Mouse (Mus musculus) thymus, postnatal 25 days (tissue): ENCODE measurements around the gene Nab2.
A peak's percentile ranks its signal among the peaks of the same experiment; 100 is the strongest.

Experiments used
- DNase-seq: peaks from one replicate; pipeline ENCODE4 v3.0.0; 2022

Nab2 gene

GRCm38 (mm10) chr10:127668093-127669050 lies at the start of gene Nab2:
Gene Nab2, minus strand, starts transcription at chr10:127668568.
- DNase-seq: peak; percentile 86

DNA sequence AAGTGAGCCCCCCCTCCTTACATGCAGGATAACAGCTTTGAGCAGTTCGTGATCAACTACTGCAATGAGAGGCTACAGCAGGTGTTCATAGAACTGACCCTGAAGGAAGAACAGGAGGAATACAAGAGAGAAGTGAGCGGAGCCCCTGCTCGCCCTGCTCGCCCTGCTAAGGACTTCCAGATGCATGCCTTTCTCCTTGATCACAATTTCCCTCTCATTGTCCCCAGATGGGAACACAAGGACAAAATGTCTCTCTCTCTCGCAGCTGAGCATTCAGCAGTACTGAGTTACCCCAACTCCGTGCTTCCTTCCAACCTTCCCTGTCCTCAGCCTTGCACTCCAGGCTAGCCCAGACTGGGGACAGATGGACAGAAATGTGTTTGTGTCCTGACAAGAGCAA lies 44.4 kb upstream of the Nab2 start:
- no peak for DNase-seq

DNA sequence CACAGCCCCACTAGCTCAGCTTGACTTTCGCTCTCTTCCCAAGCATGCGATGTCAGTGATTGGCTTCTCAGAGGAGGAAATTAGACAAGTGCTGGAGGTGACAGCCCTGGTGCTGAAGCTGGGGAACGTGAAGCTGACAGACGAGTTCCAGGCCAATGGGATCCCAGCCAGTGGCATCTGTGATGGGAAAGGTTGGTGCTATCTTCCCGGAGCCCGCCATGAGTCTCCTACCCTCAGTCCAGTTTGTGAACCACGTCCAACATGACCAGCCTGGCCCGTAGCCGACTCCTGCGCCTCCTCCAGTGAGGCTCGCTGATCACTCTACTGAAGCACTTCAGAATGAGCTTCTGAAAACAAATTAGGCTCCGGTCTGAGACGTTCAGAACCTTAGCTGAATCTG lies 42.0 kb upstream of the Nab2 start:
- no peak for DNase-seq

DNA sequence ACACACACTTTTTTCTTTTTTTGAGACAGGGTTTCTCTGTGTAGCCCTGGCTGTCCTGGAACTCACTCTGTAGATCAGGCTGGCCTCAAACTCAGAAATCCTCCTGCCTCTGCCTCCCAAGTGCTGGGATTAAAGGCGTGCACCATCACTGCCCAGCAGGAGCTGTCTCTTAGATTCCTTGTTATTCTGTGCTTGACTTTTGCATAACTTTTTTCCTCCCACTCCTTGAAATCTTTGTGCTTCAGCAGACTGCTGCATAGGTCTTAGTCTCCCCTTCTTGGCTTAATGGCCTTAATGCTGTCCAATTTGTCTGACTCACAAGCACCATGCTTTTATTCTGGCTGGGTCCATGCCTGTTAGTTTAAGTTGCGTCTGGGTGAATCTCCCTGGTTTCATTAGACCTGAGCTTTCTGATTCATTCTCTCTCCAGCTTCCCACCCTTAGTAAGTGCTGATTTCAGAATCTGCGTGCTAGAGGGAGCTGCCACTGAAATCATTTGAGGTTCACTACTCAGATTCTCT lies 40.5 kb upstream of the Nab2 start:
- DNase-seq: no peak

DNA sequence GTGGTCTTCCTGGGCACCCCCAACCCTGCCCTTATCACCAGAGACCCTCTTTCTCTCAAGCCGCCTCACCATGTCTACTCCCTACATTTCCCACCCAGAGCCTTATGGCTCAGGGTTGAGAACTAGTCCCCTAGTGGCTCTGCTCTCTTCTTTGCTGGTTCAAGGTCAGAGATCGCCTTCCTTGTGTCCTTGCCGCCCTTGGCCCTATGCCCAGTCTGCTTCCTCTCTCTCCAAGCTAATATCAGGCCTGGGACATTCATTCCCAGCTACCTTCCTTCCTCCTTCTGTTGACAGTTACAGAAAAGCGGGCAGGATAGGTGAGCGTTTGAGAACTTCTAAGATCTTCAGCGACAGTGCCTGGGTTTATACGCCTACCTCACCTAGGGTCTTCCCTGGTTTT lies 39.4 kb upstream of the Nab2 start:
- no peak for DNase-seq

- no peak for DNase-seq
Measured at GRCm38 (mm10) chr10:127705783-127706182, 37.4 kb upstream of the Nab2 start.

GRCm38 (mm10) chr10:127704766-127705220 lies 36.4 kb upstream of the Nab2 start, which contains the start of gene Myo1a:
Gene Myo1a, plus strand, starts transcription at chr10:127705170.
- DNase-seq: no peak

DNA sequence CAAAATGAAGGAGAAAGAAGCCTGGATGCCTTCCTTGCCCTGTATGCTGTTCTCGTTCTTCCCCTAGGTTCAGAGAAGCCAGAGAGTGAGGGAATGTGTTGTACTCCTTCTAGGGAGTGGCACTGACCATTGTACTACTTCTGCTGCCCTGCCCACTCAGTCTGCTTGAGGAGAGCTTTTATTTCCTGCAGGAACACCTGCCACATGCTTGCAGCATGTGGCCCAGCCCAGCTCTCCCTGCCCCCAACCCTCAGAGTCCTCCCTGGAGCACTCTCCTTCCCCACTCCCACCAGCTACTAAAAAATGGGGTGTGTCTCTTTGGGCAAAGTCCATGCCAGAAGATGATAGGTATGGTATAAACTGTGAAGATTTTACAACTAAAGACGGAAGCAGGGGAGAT lies 35.9 kb upstream of the Nab2 start:
- no peak for DNase-seq

DNA sequence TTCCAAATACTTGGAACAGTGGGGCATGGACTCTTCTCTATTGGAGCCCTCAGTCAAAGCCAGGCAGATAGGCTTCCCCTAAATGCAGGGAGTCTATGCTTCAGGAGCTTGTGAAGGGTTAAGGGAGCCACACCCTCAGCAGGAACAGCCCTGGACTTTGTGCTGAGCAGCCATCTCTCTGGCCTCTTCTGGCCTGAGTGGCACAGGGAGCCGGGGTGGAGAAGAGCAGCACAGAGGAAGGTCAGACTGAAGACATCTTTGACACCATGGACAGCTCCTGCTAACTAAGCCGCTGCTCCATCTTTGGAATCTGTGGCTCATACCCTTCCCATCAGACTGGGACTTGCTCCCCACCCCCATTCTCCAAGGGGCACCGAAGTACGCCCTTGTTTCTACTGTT lies 34.9 kb upstream of the Nab2 start:
- DNase-seq: no peak

- DNase-seq: no peak
Measured at GRCm38 (mm10) chr10:127698966-127699365, 30.6 kb upstream of the Nab2 start.

- DNase-seq: no peak
Measured at GRCm38 (mm10) chr10:127695775-127696174, 27.4 kb upstream of the Nab2 start.

DNA sequence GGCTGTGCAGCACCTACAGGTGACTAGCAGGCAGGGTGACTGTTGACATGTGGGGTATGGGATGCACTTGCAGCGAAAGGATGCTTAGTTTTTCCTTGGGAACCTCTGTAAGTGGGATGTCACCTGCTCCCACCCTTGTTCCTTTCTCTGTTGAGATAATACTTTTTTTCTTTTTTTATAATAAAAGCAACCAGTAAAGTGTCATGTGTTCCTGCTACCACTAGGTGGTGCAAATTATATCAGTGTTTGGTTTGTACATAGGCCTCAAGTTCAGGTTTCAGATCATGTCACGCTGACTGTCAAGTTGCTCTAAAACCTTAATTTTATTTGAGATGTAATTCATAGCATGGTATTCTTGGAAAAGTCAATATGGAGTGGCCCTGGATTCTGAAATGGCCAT lies 26.3 kb upstream of the Nab2 start:
- DNase-seq: no peak

DNA sequence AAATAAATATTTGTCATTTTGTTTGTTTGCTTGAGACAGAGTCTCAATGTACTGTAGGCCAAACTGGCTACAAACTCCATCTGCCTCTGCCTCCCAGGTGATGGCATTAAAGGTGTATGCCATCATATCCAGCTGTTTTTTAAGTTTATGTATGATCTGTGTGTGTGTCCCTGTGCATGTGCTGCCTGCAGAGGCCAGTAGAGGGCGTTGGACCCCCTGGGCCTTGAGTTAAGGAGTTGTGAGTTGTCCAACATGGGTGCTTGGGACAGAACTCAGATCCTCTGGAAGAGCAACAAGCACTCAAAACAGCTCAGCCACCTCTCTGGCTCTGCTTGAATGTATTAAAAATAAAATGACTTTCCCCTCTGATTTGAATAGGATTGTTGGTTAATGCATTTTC lies 22.7 kb upstream of the Nab2 start:
- no peak for DNase-seq

DNA sequence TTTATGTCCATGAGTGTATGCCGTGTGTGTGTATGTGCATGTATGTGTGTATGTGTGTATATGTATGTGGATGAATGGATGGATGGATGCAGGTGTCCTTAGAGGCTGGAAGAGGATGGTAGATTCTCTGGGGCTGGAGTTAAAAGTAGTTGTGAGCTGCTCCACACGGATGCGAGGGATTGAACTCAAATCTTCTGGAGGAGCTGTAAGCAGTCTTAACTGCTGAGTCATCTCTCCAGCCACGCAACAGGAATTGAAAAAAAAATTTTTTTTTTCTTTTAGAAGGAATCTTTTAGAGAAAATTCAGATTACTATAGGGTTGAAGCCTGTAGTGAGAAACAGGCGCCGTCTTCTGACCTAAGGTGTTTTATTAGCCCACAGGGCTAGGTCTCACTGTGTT lies 14.5 kb upstream of the Nab2 start:
- DNase-seq: no peak

DNA sequence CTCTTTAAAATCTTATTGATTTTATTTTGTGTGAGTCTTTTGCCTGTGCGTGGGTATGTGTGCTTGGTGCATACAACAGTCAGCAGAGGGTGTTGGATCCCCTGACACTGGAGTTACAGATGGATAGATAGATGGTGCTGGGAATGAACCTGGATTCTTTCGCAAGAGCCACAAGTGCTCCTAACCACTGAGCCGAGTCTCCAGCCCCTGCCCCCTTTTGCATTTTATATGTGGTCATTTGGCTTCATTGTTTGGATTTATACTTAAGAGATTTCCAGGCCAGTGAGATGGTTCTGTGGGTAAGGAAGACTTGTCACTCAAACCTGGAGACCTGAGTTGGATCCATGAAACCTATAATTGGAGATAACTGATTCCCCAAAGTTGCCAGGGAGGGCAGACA lies 11.5 kb upstream of the Nab2 start:
- no peak for DNase-seq

- DNase-seq: no peak
Measured at GRCm38 (mm10) chr10:127679208-127679607, 10.8 kb upstream of the Nab2 start.

- peak; percentile 81 for DNase-seq
Measured at GRCm38 (mm10) chr10:127677591-127678336, 9.4 kb upstream of the Nab2 start.

- peak; percentile 92 for DNase-seq
Measured at GRCm38 (mm10) chr10:127676691-127677548, 8.6 kb upstream of the Nab2 start.

DNA sequence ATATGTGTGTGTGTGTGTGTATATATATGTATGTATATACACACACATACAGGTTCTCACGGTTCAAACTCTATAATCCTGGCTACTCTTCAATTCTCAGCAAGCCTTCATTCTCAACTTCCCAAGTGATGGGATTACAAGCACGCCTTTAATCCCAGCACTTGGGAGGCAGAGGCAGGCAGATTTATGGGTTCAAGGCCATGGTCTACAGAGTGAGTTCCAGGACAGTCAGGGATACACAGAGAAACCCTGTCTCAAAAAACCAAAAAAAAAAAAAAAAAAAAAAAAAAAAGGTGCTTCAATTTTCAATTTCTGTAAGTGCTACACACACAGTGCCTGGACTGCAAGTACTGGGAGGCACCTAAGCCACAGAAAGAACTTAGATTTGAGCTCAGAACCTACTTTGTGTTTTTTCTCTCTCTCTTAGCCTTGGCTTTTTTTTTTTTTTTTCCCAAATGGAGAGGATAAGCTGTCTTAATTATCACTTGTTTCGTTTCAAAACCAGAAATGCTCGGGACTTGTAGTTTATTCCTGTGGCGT lies 7.6 kb upstream of the Nab2 start:
- DNase-seq: no peak

GRCm38 (mm10) chr10:127674794-127675522 lies 6.6 kb upstream of the Nab2 start:
- peak; percentile 78 for DNase-seq

DNA sequence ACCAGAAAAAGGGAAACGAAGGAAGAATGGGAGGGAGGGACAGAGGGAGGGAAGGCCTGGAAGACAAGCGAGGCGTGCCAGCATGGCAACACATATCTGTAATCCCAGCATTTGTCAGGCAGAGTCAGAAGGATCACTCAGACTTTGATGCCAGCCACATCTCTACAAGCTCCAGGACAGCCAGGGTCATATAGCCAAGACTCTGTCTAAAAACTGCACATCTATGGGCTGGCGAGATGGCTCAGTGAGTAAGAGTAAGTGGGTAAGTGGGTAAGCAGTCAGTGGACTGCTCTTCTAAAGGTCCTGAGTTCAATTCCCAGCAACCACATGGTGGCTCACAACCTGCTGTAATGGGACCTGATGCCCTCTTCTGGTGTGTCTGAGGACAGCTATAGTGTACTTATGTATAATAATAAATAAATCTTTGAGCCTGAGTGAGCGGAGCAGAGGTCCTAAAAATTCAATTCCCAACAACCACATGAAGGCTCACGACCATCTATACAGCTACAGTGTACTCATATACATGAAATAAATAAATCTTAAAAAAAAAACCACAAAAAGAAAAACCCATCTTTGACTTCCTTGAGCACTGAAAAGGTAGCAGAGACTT lies 5.8 kb upstream of the Nab2 start:
- DNase-seq: no peak
